Mouse (Mus musculus) intestine, embryonic 16.5 days (tissue): Measurements from ENCODE around the gene Sprtn. TPM values are rescaled to one million over a fixed set of nuclear protein-coding genes. Genes with fewer than 3 reads are reported as not detected.

ENCODE experiments used
- ATAC-seq: fragments of 200-750 bp; cut with Nextera tagmentation; 2 replicates; pipeline ENCODE4 v1.8.0; 2017; ENCODE audit warnings: moderate TSS enrichment, moderate library complexity
- H3K27ac ChIP-seq: fragments of 300-500 bp; sonication (generic); 2 replicates; pipeline ENCODE4 v1.5.1; 2014; ENCODE audit warnings: mild to moderate bottlenecking, low read length
- H3K27me3 ChIP-seq: fragments of 300-500 bp; sonication (generic); replicated peaks from 2 replicates; pipeline ENCODE4 v1.6.1; 2014; ENCODE audit warnings: low read length, control low read depth, mixed read lengths; ENCODE audit not compliant: control insufficient read depth, insufficient read depth
- H3K36me3 ChIP-seq: fragments of 300-500 bp; sonication (generic); 2 replicates; pipeline ENCODE4 v1.6.1; 2014; ENCODE audit warnings: low read length, control low read depth; ENCODE audit not compliant: control insufficient read depth, insufficient read depth
- H3K4me1 ChIP-seq: fragments of 300-500 bp; sonication (generic); 2 replicates; pipeline ENCODE4 v1.6.1; 2014; ENCODE audit warnings: low read length, control low read depth, mixed read lengths; ENCODE audit not compliant: control insufficient read depth, insufficient read depth
- H3K4me2 ChIP-seq: fragments of 300-500 bp; sonication (generic); 2 replicates; pipeline ENCODE4 v1.6.1; 2014; ENCODE audit warnings: low read depth, low read length, control low read depth
- H3K4me3 ChIP-seq: fragments of 300-500 bp; sonication (generic); 2 replicates; pipeline ENCODE4 v1.5.1; 2014; ENCODE audit warnings: mild to moderate bottlenecking, low read length
- H3K9ac ChIP-seq: fragments of 300-500 bp; sonication (generic); 2 replicates; pipeline ENCODE4 v1.6.1; 2014; ENCODE audit warnings: low read depth, low read length
- H3K9me3 ChIP-seq: fragments of 300-500 bp; sonication (generic); 2 replicates; pipeline ENCODE4 v1.6.1; 2016; ENCODE audit warnings: low read length, control low read depth; ENCODE audit not compliant: control insufficient read depth
- WGBS: fragments of 180-500 bp; shearing (Covaris S2); extraction: QIAGEN DNeasy Blood & Tissue Kit; methylation state at CpG from one replicate; pipeline ENCODE4 v1.1.7; 2014; 5-methylcytosine and 5-hydroxymethylcytosine counted together
- polyA plus RNA-seq: library from polyadenylated mRNA; unstranded; fragments of >200 nt; fragmentation: Nextera tagmentation; extraction: Ambion mirVana; gene quantifications from 2 replicates; pipeline ENCODE4 v1.2.1, GENCODE M21; 2015

Sprtn gene
- polyA plus RNA-seq = 6.1 and 6.7 TPM in 2 replicates

DNA sequence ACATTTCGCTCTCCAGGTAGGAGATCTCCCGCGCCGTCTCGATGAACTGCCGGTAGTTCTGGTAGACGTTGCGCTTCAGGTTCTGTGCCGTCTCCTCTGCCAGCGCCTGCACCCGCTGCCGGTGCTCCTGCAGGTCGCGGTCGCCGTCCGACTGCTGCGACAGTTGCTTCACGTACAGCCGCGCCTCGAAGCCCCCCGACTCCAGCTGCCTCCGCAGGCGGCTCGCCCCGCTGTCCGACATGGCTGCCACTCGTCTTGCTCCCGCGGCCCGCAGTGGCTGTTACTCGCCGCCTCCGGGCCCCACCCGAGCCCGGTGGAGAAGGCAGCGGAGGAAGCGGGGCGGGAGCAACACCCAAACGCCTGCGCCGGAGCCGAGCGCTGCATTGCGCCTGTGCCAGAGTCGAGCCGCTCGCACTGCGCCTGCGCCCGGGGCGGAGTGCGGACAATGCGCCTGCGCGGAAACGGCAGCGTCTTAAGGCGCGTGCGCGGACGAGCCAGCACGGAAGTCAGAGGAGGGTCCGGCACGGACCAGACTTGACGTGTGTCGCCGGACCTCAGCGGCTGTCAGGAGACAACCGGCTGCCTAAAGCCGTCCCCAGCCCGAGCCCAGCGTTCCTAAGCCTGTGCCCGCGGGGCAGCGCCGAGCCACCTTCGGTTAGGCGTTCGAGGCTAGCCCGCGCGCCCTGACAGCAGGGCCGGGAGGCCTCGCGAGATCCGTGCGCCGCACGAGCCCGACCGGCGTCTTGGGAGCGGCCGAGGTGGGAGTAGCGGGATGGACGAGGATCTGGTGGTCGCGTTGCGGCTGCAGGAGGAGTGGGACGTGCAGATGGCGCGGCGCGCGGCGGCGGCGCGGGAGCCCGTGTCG, at the start of gene Sprtn, which contains the start of gene Exoc8:
Sprtn (plus strand) TSS at position 501 of the 865 bp plus-strand sequence.
Exoc8 (minus strand) TSS at position 320 of the 865 bp plus-strand sequence.
- Histone ChIP-seq H3K9ac (peak within 1 kb of the TSS; percentile 88), H3K27me3 (no peaks in the 10 kb centered on the region), H3K27ac (peak within 1 kb of the TSS; percentile 88), H3K4me2 (peak within 1 kb of the TSS; percentile 77), H3K9me3 (no peaks in the 10 kb centered on the region), H3K36me3 (peaks cover 15% of the 10 kb centered on the region), H3K4me3 (peak within 1 kb of the TSS; percentile 97), H3K4me1 (peaks cover 19% of the 10 kb centered on the region)
- WGBS = under 1% methylated on average over 111 of the region's 114 CpGs
- peak; percentile 91 for ATAC-seq

DNA sequence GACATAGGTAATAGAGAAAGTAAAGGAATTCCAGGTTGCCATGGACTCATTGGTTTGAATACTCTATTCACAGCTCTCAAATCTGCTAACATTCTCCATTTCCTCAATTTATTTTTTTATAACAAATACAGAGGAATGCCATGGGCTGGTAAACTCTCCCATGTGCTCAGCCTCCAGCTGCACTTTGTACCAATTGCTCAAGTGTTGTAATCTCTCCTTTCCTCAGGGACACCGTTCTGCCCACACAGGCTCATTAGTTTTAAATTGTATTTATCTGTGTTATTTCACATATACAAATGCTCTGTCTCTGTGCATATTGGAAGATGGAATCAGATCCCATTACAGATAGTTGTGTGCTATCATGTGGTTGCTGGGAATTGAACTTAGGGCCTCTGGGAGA, 44.2 kb upstream of the Sprtn start:
- H3K27me3 ChIP-seq = no peaks in the 10 kb centered on the region
- H3K4me3 ChIP-seq = no peak overlapping the region
- 90% methylated on average over 1 of the region's 1 CpGs for WGBS
- H3K4me2 ChIP-seq = no peak overlapping the region
- H3K9me3 ChIP-seq = peaks cover 24% of the 10 kb centered on the region
- ATAC-seq = no peak
- H3K9ac ChIP-seq = no peak overlapping the region
- no peak overlapping the region for H3K27ac ChIP-seq
- no peaks in the 10 kb centered on the region for H3K4me1 ChIP-seq
- H3K36me3 ChIP-seq = peaks cover 45% of the 10 kb centered on the region

DNA sequence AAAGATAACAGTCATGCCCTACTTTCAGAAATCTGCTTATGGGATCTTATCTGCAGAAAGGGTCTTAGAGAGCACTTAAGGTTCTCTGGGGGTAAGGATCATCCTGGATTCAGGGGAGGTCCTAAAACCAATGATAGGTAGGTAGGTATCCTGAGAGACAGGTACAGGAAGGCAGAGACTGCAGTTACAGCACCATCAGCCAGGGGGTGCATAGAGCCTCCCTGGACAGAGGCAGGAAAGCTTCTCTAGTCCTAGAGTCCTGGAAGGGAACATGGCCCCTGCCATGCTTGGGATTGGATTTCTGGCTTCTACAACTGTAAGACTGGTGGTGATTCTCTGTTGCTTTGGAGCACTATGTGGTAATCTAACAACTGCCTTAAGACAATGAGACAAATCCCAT, 38.2 kb upstream of the Sprtn start:
- H3K4me2 ChIP-seq = no peak overlapping the region
- no peak for ATAC-seq
- peaks cover 18% of the 10 kb centered on the region for H3K9me3 ChIP-seq
- no peak overlapping the region for H3K9ac ChIP-seq
- H3K4me3 ChIP-seq = no peak overlapping the region
- peaks cover 10% of the 10 kb centered on the region; the same call in 1 of the 2 replicates for H3K4me1 ChIP-seq
- no peak overlapping the region for H3K27ac ChIP-seq
- no peaks in the 10 kb centered on the region for H3K27me3 ChIP-seq
- peaks cover 46% of the 10 kb centered on the region for H3K36me3 ChIP-seq

DNA sequence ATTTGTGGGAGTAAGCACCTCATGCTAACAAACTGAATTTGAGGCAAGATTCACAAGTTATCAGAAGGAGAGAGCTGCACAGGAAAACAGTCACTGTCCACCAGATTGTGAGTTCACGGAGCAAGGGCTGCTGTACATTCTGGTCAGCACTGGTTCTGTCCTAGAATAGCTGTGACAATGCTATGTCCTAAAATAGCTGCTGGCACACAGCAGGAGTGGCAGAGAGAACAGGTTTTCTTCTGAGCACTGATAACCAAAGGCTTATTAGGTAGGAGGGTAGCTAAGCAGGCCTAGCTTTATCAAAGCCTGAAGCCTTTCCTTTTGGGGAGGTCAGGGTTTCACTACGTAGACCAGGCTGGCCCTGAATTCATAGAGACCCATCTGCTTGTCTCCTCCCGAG, 37.5 kb upstream of the Sprtn start:
- Histone ChIP-seq H3K27me3 (no peaks in the 10 kb centered on the region), H3K36me3 (peaks cover 39% of the 10 kb centered on the region), H3K4me1 (peaks cover 13% of the 10 kb centered on the region; the same call in 1 of the 2 replicates), H3K4me2 (no peak overlapping the region), H3K9ac (no peak overlapping the region), H3K4me3 (no peak overlapping the region), H3K9me3 (peaks cover 11% of the 10 kb centered on the region), H3K27ac (no peak overlapping the region)
- WGBS = 95% methylated on average over 3 of the region's 3 CpGs
- ATAC-seq = no peak

DNA sequence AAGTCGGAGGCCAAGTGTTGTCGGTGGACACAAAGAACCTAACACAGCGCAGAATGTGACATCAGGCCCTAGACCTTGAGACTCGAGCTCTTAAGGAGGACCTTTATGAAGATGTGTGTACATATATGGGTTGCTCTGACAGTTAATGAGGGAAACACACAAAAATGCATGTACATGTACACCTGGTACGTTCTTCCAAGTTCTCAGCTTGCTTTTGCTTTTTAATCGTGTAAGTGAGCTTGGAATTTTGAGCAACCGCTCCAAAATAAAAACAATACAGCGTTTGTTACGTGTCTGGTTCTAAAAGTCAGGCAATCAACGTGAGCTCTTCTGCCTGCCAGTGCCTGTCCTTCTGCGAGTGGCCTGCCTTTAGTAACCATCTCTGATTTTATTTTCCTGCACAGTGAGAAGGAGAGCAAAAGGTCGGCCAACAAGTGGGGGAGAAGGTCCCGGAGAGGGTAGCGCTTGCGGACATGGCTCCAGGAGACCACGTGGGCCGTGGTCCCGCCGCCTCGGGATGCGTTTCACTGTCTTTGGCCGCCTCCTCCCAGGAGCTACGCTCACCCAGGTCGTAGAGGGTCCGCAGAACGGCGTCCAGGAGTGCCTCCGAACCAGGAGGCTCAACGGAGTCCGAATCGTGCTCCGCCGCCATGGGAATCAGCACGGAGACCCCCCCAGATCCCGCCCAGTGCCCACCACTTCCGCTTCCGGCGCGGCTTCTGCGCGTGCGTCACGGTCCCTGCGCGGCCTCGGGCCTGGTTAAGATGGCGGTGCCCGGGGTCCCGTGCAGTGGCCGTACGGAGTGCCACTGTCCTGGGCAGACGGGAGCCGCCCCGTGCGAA, 35.1 kb upstream of the Sprtn start, which contains the start of the genes Gnpat and 2810004N23Rik:
Gnpat (plus strand) TSS at position 713 of the 842 bp plus-strand sequence.
2810004N23Rik (minus strand) TSS at position 800 of the 842 bp plus-strand sequence.
- peak; percentile 98 for ATAC-seq
- Histone ChIP-seq H3K4me3 (peak within 1 kb of the TSS; percentile 79), H3K27me3 (no peaks in the 10 kb centered on the region), H3K9ac (peak within 1 kb of the TSS; percentile 94), H3K4me1 (peaks cover 16% of the 10 kb centered on the region; the same call in 1 of the 2 replicates), H3K27ac (peak within 1 kb of the TSS; percentile 89), H3K9me3 (no peaks in the 10 kb centered on the region; the same call in 1 of the 2 replicates), H3K36me3 (peaks cover 21% of the 10 kb centered on the region), H3K4me2 (peak within 1 kb of the TSS; percentile 77)
- under 1% methylated on average over 55 of the region's 55 CpGs for WGBS

DNA sequence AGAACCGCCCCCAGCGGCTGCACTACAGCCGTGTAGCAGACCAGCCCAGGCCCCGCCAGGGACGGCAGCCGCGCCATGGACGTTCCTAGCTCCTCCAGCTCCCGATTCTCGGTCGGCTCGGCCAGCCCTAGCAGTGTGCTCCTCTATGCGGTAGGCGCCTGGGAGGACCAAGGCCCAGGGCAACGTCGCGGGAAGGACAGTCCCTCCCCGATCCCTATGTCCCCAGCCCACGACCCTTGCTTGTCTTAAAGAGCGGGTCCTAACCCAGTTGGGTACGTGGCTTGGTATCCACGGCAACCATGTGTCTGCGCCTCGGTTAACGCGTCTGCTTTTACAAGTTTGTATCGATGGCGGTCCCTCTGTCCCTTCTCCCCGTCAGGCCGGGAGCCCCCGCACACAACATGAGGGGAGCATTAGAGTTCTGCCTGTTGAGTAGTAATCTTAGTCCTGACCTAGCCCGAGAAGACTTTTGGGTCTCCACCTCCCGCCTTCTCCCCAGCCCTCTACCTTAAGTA, 34.5 kb upstream of the Sprtn start:
- WGBS = under 1% methylated on average over 33 of the region's 33 CpGs
- Histone ChIP-seq H3K4me2 (peak overlapping the region; percentile 77), H3K27me3 (no peaks in the 10 kb centered on the region), H3K9ac (peak overlapping the region; percentile 94), H3K4me3 (peak overlapping the region; percentile 79), H3K27ac (peak overlapping the region; percentile 89), H3K9me3 (no peaks in the 10 kb centered on the region), H3K36me3 (peaks cover 15% of the 10 kb centered on the region), H3K4me1 (peaks cover 16% of the 10 kb centered on the region; the same call in 1 of the 2 replicates)
- no peak; the same call in 1 of the 2 replicates for ATAC-seq

DNA sequence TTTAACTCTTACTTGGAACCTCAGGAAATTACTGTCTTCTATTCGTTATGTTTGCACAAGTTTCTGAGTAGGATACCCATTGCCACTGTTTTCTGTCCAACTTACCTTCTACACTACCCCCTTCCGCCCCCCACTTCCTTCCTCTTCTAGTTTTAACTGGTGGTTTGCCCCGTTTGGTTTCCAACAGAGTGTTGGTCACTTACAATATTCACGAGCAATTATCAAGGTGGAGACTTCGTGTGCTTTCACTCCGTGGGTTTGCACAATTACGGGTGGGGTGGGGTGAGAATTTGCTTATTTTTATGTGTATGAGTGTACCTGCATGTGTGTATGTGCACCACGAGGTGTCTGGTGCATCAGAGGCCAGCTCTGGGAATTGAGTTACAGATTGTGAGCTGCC, 34.0 kb upstream of the Sprtn start:
- peak overlapping the region; percentile 89; the same call in 1 of the 2 replicates for H3K27ac ChIP-seq
- peak overlapping the region; percentile 94 for H3K9ac ChIP-seq
- ATAC-seq = no peak
- H3K36me3 ChIP-seq = peaks cover 11% of the 10 kb centered on the region
- 9% methylated on average over 8 of the region's 8 CpGs for WGBS
- no peaks in the 10 kb centered on the region for H3K27me3 ChIP-seq
- H3K4me1 ChIP-seq = peaks cover 16% of the 10 kb centered on the region; the same call in 1 of the 2 replicates
- peak overlapping the region; percentile 77 for H3K4me2 ChIP-seq
- no peaks in the 10 kb centered on the region for H3K9me3 ChIP-seq
- peak overlapping the region; percentile 79 for H3K4me3 ChIP-seq

DNA sequence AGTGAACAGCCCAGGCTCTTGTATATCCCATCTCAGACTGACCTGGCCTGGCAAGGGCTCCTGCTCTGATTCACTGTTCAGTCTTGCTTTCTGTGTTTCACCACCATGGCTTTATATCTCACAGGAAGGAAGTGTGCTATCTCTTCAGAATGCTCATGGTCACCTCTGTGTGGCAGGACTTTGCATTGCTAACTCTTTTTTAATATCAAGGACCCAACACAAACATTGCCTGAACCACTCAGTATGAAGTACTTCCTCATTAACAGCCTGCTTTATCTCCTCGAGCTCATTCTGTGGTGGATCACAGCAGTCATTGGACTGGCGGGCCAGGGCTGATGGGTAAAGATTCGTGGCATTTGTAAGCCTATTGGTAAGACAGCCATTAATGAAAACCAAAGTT, 31.0 kb upstream of the Sprtn start:
- peaks cover 13% of the 10 kb centered on the region; the same call in 1 of the 2 replicates for H3K4me1 ChIP-seq
- H3K4me2 ChIP-seq = no peak overlapping the region
- 75% methylated on average over 3 of the region's 3 CpGs for WGBS
- H3K4me3 ChIP-seq = no peak overlapping the region
- H3K36me3 ChIP-seq = no peaks in the 10 kb centered on the region
- H3K27ac ChIP-seq = no peak overlapping the region
- ATAC-seq = no peak
- no peak overlapping the region for H3K9ac ChIP-seq
- H3K9me3 ChIP-seq = no peaks in the 10 kb centered on the region
- H3K27me3 ChIP-seq = no peaks in the 10 kb centered on the region
